Mouse (Mus musculus): Measurements from ENCODE around the gene Olfr819.
"Not testable (repeated sequence)": the region's sequence is repeated elsewhere in the genome, so short reads cannot be mapped to it uniquely, and the experiment has no call there.

Gene Olfr819

GRCm38 (mm10) chr10:129967166-129967565, at the start of gene Olfr819:
Gene Olfr819 (minus strand): TSS chr10:129967266.
- not testable (repeated sequence) for DNase-seq (ENCODE audit: low spot score in 2 of 2)

- no peak for DNase-seq (ENCODE audit: low spot score in 2 of 2)
Observed at GRCm38 (mm10) chr10:130012321-130012720, 45.3 kb upstream of the Olfr819 start, which contains the start of gene Olfr820. Gene Olfr820 (plus strand): TSS chr10:130012621.

DNA sequence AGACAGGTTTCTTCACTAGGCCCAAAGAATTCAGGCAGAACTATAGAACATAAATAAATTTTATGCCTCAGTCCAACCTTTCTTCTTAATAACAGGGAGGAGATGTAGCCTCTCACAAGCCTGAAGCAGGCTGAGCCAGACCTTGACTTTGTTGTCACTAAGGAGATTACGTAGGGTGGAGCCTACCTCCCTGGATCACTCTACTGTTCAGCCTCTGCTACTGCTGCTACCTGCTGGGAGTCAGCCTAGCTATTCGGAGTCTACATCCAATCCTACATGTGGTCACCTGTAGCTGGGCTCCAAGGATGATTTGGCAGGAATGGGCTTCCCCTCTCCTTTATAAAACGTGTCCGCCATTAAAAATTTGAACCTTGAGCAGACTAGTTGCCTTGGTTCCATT, 38.3 kb upstream of the Olfr819 start:
- DNase-seq (ENCODE audit: low spot score in 2 of 2) = not testable (repeated sequence)

GRCm38 (mm10) chr10:130004104-130004503, 37.0 kb upstream of the Olfr819 start:
- DNase-seq (ENCODE audit: low spot score in 2 of 2) = not testable (repeated sequence)

DNA sequence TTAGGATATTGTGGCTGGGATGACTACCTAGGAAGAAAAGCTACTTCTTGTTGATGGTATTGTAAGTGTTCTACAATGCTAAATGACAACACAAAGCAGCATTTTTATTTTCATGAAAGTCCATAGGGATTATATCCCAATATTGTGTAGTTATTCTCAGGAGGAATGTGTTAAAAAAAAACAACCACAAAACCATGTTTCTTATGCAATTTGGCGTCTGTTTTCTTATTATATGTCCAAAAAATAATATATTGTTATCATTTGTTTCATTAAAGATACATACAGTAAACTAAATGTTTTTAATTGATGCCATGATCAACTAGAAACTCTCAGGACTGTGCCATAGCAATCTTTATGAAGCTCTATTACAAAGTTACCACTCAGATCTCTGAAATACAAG, 17.9 kb upstream of the Olfr819 start, which contains the start of gene Gm10310:
Gm10310 (minus strand) TSS at position 101 of the 400 bp plus-strand sequence.
- not testable (repeated sequence) for DNase-seq (ENCODE audit: low spot score in 2 of 2)

GRCm38 (mm10) chr10:129981867-129982266, 14.8 kb upstream of the Olfr819 start:
- not testable (repeated sequence) for DNase-seq (ENCODE audit: low spot score in 2 of 2)

DNA sequence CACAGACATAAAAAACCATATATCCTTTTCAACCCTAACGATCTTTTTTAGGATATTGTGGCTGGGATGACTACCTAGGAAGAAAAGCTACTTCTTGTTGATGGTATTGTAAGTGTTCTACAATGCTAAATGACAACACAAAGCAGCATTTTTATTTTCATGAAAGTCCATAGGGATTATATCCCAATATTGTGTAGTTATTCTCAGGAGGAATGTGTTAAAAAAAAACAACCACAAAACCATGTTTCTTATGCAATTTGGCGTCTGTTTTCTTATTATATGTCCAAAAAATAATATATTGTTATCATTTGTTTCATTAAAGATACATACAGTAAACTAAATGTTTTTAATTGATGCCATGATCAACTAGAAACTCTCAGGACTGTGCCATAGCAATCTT, 9.0 kb upstream of the Olfr819 start, which contains the start of gene Olfr247:
Olfr247 (minus strand) TSS at position 101 of the 400 bp plus-strand sequence.
- not testable (repeated sequence) for DNase-seq (ENCODE audit: low spot score in 2 of 2)

DNA sequence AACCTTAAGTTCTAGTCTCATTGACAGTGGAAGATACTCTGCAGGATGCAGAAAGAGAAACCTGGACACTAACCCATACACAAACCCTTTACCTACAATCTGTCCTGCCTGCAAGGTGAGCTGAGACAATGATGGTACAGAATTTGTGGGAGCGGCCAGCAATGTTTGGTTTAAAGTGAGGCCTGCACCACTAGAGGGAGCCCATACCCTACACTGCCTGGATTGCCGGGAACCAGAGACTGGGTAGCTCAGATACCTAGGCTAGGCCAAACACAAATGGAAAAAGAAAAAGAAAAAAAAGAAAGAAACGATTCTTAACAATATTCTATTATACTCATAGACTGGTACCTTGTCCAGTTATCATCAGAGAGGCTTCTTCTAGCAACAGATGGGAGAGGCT, 5.9 kb upstream of the Olfr819 start:
- DNase-seq (ENCODE audit: low spot score in 2 of 2) = not testable (repeated sequence)

DNA sequence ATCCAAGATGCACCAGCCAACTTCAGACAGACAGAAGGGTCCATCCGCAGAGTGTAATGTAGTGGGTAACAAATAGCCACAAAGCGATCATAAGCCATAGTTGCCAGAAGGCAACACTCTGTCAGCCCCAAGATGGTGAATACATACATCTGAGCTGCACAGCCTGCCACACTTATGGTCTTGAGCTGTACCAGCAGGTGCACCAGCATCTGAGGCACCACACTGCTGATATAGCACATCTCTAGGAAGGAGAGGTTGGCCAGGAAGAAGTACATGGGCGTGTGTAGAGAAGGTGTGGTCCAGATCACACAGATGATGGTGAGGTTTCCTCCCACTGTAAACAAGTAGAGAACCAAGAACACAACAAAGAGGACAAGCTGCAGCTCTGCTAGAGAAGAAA, 834 bp downstream of the Olfr819 start:
- not testable (repeated sequence) for DNase-seq (ENCODE audit: low spot score in 2 of 2)

- DNase-seq (ENCODE audit: low spot score in 2 of 2) = no peak
Observed at GRCm38 (mm10) chr10:129949000-129949399, 18.1 kb downstream of the Olfr819 start, which contains the start of gene Olfr818. Gene Olfr818 (minus strand): TSS chr10:129949100.

DNA sequence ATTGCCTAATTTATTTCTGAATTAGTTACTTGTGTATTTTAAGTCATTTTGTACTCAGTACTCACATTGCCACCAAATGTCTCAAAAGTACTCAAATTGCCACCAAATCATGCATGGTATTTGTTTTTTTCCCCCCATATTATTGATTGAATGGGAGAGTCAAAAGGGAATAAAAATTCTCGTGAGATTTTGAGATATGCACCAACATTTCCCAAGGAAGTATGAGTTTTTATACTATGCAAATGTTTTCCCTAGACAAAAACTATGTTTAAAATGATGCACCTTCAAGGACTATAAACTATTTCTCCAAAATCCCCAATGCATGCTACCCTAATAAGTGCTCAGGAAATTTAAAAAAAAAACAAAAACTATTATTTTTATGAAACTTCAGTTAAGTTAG, 51.6 kb downstream of the Olfr819 start, which contains the start of gene Olfr816:
Olfr816 (minus strand) TSS at position 101 of the 400 bp plus-strand sequence.
- no peak for DNase-seq (ENCODE audit: low spot score in 2 of 2)
